Mouse (Mus musculus): Measurements from ENCODE around the gene Sema4g. TPM values are rescaled to one million over a fixed set of nuclear protein-coding genes. Genes with fewer than 3 reads are reported as not detected.
A peak's percentile ranks its signal among the peaks of the same experiment; 100 is the strongest.

Sema4g gene
- total RNA-seq, 4 experiments from 2014 or later, result 16.9 to 22.5 (median 20.0) TPM

- DNase-seq (ENCODE audit: low spot score in 2 of 2), result peak; percentile 69 to 94
These were observed 59.2 kb downstream of the Sema4g start for GRCm38 (mm10) chr19:45047935-45048643.

- DNase-seq (ENCODE audit: low spot score in 2 of 2), result no peak
These were observed 59.9 kb downstream of the Sema4g start for GRCm38 (mm10) chr19:45048644-45049365.

- DNase-seq (ENCODE audit: low spot score in 2 of 2), result no peak
These were observed 60.6 kb downstream of the Sema4g start for GRCm38 (mm10) chr19:45049523-45049922.

Other genes with a start within 250 kb of the Sema4g start
- gene Pax2, start 233.1 kb upstream of the Sema4g start, total RNA-seq (2022), result under 1 TPM in 3 of 4 experiments, not detected in 1; 0.11 to 0.37 (median 0.37) TPM
- gene Slf2, start 58.0 kb upstream of the Sema4g start, total RNA-seq (2022), result 10 to 100 TPM; 35.1 to 40.0 (median 37.9) TPM
- gene Twnk, start 16.6 kb downstream of the Sema4g start, total RNA-seq (2022), result 10 to 100 TPM; 13.2 to 15.1 (median 14.2) TPM
- gene Mrpl43, start 17.3 kb downstream of the Sema4g start, total RNA-seq (2022), result 10 to 100 TPM; 37.3 to 43.8 (median 39.8) TPM
- 10 to 100 TPM; 40.8 to 44.6 (median 43.3) TPM for gene Lzts2, start 25.3 kb downstream of the Sema4g start, total RNA-seq (2022)
- 1 to 10 TPM; 5.5 to 6.2 (median 5.7) TPM for gene Pdzd7, start 56.6 kb downstream of the Sema4g start, total RNA-seq (2022)
- 100 to 1,000 TPM; 111 to 132 (median 121) TPM for gene Sfxn3, start 58.4 kb downstream of the Sema4g start, total RNA-seq (2022)
- gene Kazald1, start 86.1 kb downstream of the Sema4g start, total RNA-seq (2022), result 1 to 10 TPM; 5.1 to 7.0 (median 5.7) TPM
- not detected for gene Tlx1, start 161.6 kb downstream of the Sema4g start, total RNA-seq (2022)
- not detected for gene Lbx1, start 246.7 kb downstream of the Sema4g start, total RNA-seq (2022)

Data from left cerebral cortex, adult 8-10 months (tissue).